Mouse (Mus musculus): ENCODE measurements around the gene Mrpl9. TPM values are rescaled to one million over a fixed set of nuclear protein-coding genes. Genes with fewer than 3 reads are reported as not detected.

Mrpl9 gene
- polyA plus RNA-seq, 1 experiment, result 47.5 TPM

GRCm38 (mm10) chr3:94459834-94460233, 16.7 kb downstream of the Mrpl9 start:
- no peak overlapping the region for H3K27ac ChIP-seq (ENCODE audit: control insufficient read depth, insufficient read depth, low read length)
- H3K27me3 ChIP-seq (ENCODE audit: control insufficient read depth, insufficient read depth, low read length), result no peaks in the 10 kb centered on the region
- WGBS, result 96% methylated on average over 2 of the region's 2 CpGs
- H3K4me1 ChIP-seq (replicated peaks; ENCODE audit: control insufficient read depth, insufficient read depth, low read length), result no peaks in the 10 kb centered on the region; the same call in 1 of the 2 replicates
- no peak for TF ChIP-seq CTCF (IDR thresholded peaks at IDR 0.05; ENCODE audit: borderline replicate concordance, control insufficient read depth, extremely low read depth, insufficient read depth, low read length, poor library complexity)
- TF ChIP-seq POLR2A (IDR thresholded peaks at IDR 0.05; ENCODE audit: control insufficient read depth, extremely low read depth, insufficient read depth, low read length, poor library complexity), result no peak
- H3K4me3 ChIP-seq (ENCODE audit: control insufficient read depth, insufficient read depth, low read length), result no peak overlapping the region
- H3K36me3 ChIP-seq (ENCODE audit: control insufficient read depth, insufficient read depth, low read length), result no peaks in the 10 kb centered on the region
- no peak for DNase-seq

- TF ChIP-seq POLR2A (IDR thresholded peaks at IDR 0.05; ENCODE audit: control insufficient read depth, extremely low read depth, insufficient read depth, low read length, poor library complexity) (no peak), CTCF (IDR thresholded peaks at IDR 0.05; ENCODE audit: borderline replicate concordance, control insufficient read depth, extremely low read depth, insufficient read depth, low read length, poor library complexity) (no peak)
- no peak overlapping the region for H3K4me3 ChIP-seq (ENCODE audit: control insufficient read depth, insufficient read depth, low read length)
- no peaks in the 10 kb centered on the region for H3K36me3 ChIP-seq (ENCODE audit: control insufficient read depth, insufficient read depth, low read length)
- no peak for DNase-seq
- 81% methylated on average over 11 of the region's 11 CpGs for WGBS
- H3K27me3 ChIP-seq (ENCODE audit: control insufficient read depth, insufficient read depth, low read length), result no peaks in the 10 kb centered on the region
- no peak overlapping the region for H3K27ac ChIP-seq (ENCODE audit: control insufficient read depth, insufficient read depth, low read length)
- H3K4me1 ChIP-seq (replicated peaks; ENCODE audit: control insufficient read depth, insufficient read depth, low read length), result no peaks in the 10 kb centered on the region
Measured at GRCm38 (mm10) chr3:94463926-94464578, 20.9 kb downstream of the Mrpl9 start.

- no peaks in the 10 kb centered on the region for H3K4me1 ChIP-seq (replicated peaks; ENCODE audit: control insufficient read depth, insufficient read depth, low read length)
- H3K36me3 ChIP-seq (ENCODE audit: control insufficient read depth, insufficient read depth, low read length), result no peaks in the 10 kb centered on the region
- DNase-seq, result no peak
- no peak overlapping the region for H3K4me3 ChIP-seq (ENCODE audit: control insufficient read depth, insufficient read depth, low read length)
- WGBS, result 94% methylated on average over 13 of the region's 13 CpGs
- no peak overlapping the region for H3K27ac ChIP-seq (ENCODE audit: control insufficient read depth, insufficient read depth, low read length)
- no peaks in the 10 kb centered on the region for H3K27me3 ChIP-seq (ENCODE audit: control insufficient read depth, insufficient read depth, low read length)
- TF ChIP-seq POLR2A (IDR thresholded peaks at IDR 0.05; ENCODE audit: control insufficient read depth, extremely low read depth, insufficient read depth, low read length, poor library complexity) (no peak), CTCF (IDR thresholded peaks at IDR 0.05; ENCODE audit: borderline replicate concordance, control insufficient read depth, extremely low read depth, insufficient read depth, low read length, poor library complexity) (no peak)
Measured at GRCm38 (mm10) chr3:94465632-94466430, 22.7 kb downstream of the Mrpl9 start.

- H3K27ac ChIP-seq (ENCODE audit: control insufficient read depth, insufficient read depth, low read length), result no peak overlapping the region
- TF ChIP-seq CTCF (IDR thresholded peaks at IDR 0.05; ENCODE audit: borderline replicate concordance, control insufficient read depth, extremely low read depth, insufficient read depth, low read length, poor library complexity), result no peak
- no peak for TF ChIP-seq POLR2A (IDR thresholded peaks at IDR 0.05; ENCODE audit: control insufficient read depth, extremely low read depth, insufficient read depth, low read length, poor library complexity)
- 52% methylated on average over 3 of the region's 3 CpGs for WGBS
- H3K4me3 ChIP-seq (ENCODE audit: control insufficient read depth, insufficient read depth, low read length), result no peak overlapping the region
- H3K4me1 ChIP-seq (replicated peaks; ENCODE audit: control insufficient read depth, insufficient read depth, low read length), result no peaks in the 10 kb centered on the region
- DNase-seq, result no peak
- no peaks in the 10 kb centered on the region; the same call in 1 of the 2 replicates for H3K27me3 ChIP-seq (ENCODE audit: control insufficient read depth, insufficient read depth, low read length)
- no peaks in the 10 kb centered on the region for H3K36me3 ChIP-seq (ENCODE audit: control insufficient read depth, insufficient read depth, low read length)
Measured at GRCm38 (mm10) chr3:94468931-94469330, 25.8 kb downstream of the Mrpl9 start.

- H3K4me3 ChIP-seq (ENCODE audit: control insufficient read depth, insufficient read depth, low read length), result no peak overlapping the region
- DNase-seq, result no peak
- no peaks in the 10 kb centered on the region; the same call in 1 of the 2 replicates for H3K27me3 ChIP-seq (ENCODE audit: control insufficient read depth, insufficient read depth, low read length)
- H3K27ac ChIP-seq (ENCODE audit: control insufficient read depth, insufficient read depth, low read length), result peak overlapping the region; percentile 31; the same call in 1 of the 2 replicates
- TF ChIP-seq CTCF (IDR thresholded peaks at IDR 0.05; ENCODE audit: borderline replicate concordance, control insufficient read depth, extremely low read depth, insufficient read depth, low read length, poor library complexity) (no peak), POLR2A (IDR thresholded peaks at IDR 0.05; ENCODE audit: control insufficient read depth, extremely low read depth, insufficient read depth, low read length, poor library complexity) (no peak)
- 41% methylated on average over 28 of the region's 28 CpGs for WGBS
- no peaks in the 10 kb centered on the region for H3K4me1 ChIP-seq (replicated peaks; ENCODE audit: control insufficient read depth, insufficient read depth, low read length)
- H3K36me3 ChIP-seq (ENCODE audit: control insufficient read depth, insufficient read depth, low read length), result no peaks in the 10 kb centered on the region
Measured at GRCm38 (mm10) chr3:94472447-94473114, 29.5 kb downstream of the Mrpl9 start.

GRCm38 (mm10) chr3:94473115-94473505, 30.0 kb downstream of the Mrpl9 start:
- Histone ChIP-seq H3K27ac (ENCODE audit: control insufficient read depth, insufficient read depth, low read length) (peak overlapping the region; percentile 31; the same call in 1 of the 2 replicates), H3K4me1 (replicated peaks; ENCODE audit: control insufficient read depth, insufficient read depth, low read length) (no peaks in the 10 kb centered on the region), H3K27me3 (ENCODE audit: control insufficient read depth, insufficient read depth, low read length) (no peaks in the 10 kb centered on the region; the same call in 1 of the 2 replicates), H3K36me3 (ENCODE audit: control insufficient read depth, insufficient read depth, low read length) (no peaks in the 10 kb centered on the region), H3K4me3 (ENCODE audit: control insufficient read depth, insufficient read depth, low read length) (no peak overlapping the region)
- TF ChIP-seq POLR2A (IDR thresholded peaks at IDR 0.05; ENCODE audit: control insufficient read depth, extremely low read depth, insufficient read depth, low read length, poor library complexity) (no peak), CTCF (IDR thresholded peaks at IDR 0.05; ENCODE audit: borderline replicate concordance, control insufficient read depth, extremely low read depth, insufficient read depth, low read length, poor library complexity) (no peak)
- DNase-seq, result no peak
- WGBS, result 72% methylated on average over 10 of the region's 10 CpGs

Data from thymus, adult 2 months (tissue).